Comparison of ENCODE assay signal across 8 mouse cellular contexts in the genomic region with DNA sequence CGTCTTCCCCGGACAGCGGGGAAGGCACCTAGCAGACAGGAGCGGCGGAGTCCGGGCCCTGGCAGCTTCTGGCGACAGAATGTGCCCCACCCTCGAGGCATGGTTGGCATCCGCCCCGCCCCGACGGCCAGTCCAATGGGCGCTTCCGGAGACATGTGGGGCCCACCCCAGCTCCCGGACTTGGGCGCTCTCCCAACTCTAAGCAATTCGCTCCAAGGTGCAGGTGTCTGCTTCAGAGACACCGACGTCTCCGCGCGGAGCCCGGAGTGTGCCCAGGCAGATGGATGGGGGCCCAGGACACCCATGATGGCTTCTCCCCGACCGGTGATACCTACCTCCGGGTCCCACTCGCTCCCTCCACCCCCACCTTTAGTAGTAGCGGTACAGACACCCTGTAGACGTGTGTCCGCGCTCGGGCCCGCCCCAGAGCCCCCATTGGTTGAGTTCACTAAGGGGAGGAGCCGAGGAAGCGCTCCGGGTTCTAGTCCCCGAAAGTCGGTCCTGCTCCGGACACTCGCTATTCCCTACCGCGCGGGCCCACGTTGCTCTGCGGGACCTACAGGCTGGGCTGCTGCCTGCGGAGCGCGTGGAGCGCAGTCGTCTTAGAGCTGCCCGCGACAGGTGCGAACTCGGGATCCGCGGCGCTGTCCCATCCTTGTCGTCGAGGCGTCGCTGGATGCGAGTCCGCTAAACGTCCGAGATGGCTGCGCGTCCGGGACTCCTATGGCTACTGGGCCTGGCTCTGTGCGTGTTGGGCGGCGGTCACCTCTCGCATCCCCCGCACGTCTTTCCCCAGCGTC. TPM values are rescaled to one million over a fixed set of nuclear protein-coding genes. Genes with fewer than 3 reads are reported as not detected.
DNase-seq lines count a peak whose midpoint lies in the region; ATAC-seq lines count a peak whose summit lies in the region.

Bmp8b (plus strand) TSS at position 515 of the 800 bp plus-strand sequence.

- peak within 1 kb of the TSS; percentile 23; the same call in 1 of the 2 replicates for H3K9ac ChIP-seq in hindbrain, embryonic 12.5 days
- 0 out of 2 replicates have a peak within 1 kb of the TSS, but pooled peaks have one; percentile 7 for H3K9ac ChIP-seq in liver, embryonic 12.5 days
- H3K9ac ChIP-seq in neural tube, embryonic 11.5 days (ENCODE audit: low read length), result no peak within 1 kb of the TSS

- H3K36me3 ChIP-seq in hindbrain, embryonic 12.5 days, result no peaks in the 10 kb centered on the region
- no peaks in the 10 kb centered on the region for H3K36me3 ChIP-seq in liver, embryonic 12.5 days
- no peaks in the 10 kb centered on the region for H3K36me3 ChIP-seq in neural tube, embryonic 11.5 days (ENCODE audit: control insufficient read depth, insufficient read depth, low read length)

- no peaks in the 10 kb centered on the region for H3K9me3 ChIP-seq in hindbrain, embryonic 12.5 days (replicated peaks)
- no peaks in the 10 kb centered on the region; the same call in 1 of the 2 replicates for H3K9me3 ChIP-seq in liver, embryonic 12.5 days (replicated peaks)
- no peaks in the 10 kb centered on the region for H3K9me3 ChIP-seq in neural tube, embryonic 11.5 days (ENCODE audit: control insufficient read depth, low read length)

- H3K4me2 ChIP-seq in hindbrain, embryonic 12.5 days (replicated peaks), result peak within 1 kb of the TSS; percentile 48
- H3K4me2 ChIP-seq in liver, embryonic 12.5 days, result peak within 1 kb of the TSS; percentile 56
- peak within 1 kb of the TSS; percentile 5 for H3K4me2 ChIP-seq in neural tube, embryonic 11.5 days (ENCODE audit: low read depth)

- H3K27me3 ChIP-seq in hindbrain, embryonic 12.5 days, result peaks cover 52% of the 10 kb centered on the region
- peaks cover 64% of the 10 kb centered on the region for H3K27me3 ChIP-seq in liver, embryonic 12.5 days (replicated peaks)
- H3K27me3 ChIP-seq in neural tube, embryonic 11.5 days (ENCODE audit: control insufficient read depth, insufficient read depth, low read length), result peaks cover 22% of the 10 kb centered on the region

- peak within 1 kb of the TSS; percentile 26 for H3K4me3 ChIP-seq in hindbrain, embryonic 12.5 days
- H3K4me3 ChIP-seq in liver, embryonic 12.5 days, result peak within 1 kb of the TSS; percentile 41
- H3K4me3 ChIP-seq in neural tube, embryonic 11.5 days (ENCODE audit: low read depth, low read length), result peak within 1 kb of the TSS; percentile 14

- H3K27ac ChIP-seq in hindbrain, embryonic 12.5 days, result no peak within 1 kb of the TSS
- H3K27ac ChIP-seq in liver, embryonic 12.5 days, result no peak within 1 kb of the TSS
- H3K27ac ChIP-seq in neural tube, embryonic 11.5 days (ENCODE audit: low read depth, low read length), result no peak within 1 kb of the TSS

- peaks cover 10% of the 10 kb centered on the region for H3K4me1 ChIP-seq in hindbrain, embryonic 12.5 days
- H3K4me1 ChIP-seq in liver, embryonic 12.5 days, result peaks cover 9% of the 10 kb centered on the region
- no peaks in the 10 kb centered on the region for H3K4me1 ChIP-seq in neural tube, embryonic 11.5 days (ENCODE audit: control insufficient read depth, insufficient read depth, low read length)

- ATAC-seq in hindbrain, embryonic 12.5 days (ENCODE audit: low FRiP score), result peak; percentile 50
- ATAC-seq in liver, embryonic 12.5 days, result peak; percentile 52
- ATAC-seq in neural tube, embryonic 11.5 days (ENCODE audit: insufficient read depth, low FRiP score, low TSS enrichment), result peak; percentile 38; the same call in 1 of the 2 replicates
- no peak for ATAC-seq in monocyte, adult 5-6 weeks (replicated peaks; ENCODE audit: insufficient number of reproducible peaks, low FRiP score, low TSS enrichment, poor library complexity, severe bottlenecking)
- ATAC-seq in cerebellum, adult (ENCODE audit: insufficient number of reproducible peaks, low FRiP score, low TSS enrichment), result no peak

- 7% methylated on average over 75 of the region's 75 CpGs for WGBS in hindbrain, embryonic 12.5 days
- 9% methylated on average over 75 of the region's 75 CpGs for WGBS in liver, embryonic 12.5 days (ENCODE audit: insufficient replicate concordance)
- 5% methylated on average over 74 of the region's 75 CpGs for whole genome bisulfite sequencing in neural tube, embryonic 11.5 days

- peak; percentile 23 for DNase-seq in kidney, adult 11 months
- DNase-seq in kidney, adult 9 months, result no peak
- DNase-seq in neural tube, embryonic 11.5 days (ENCODE audit: low spot score), result no peak
- no peak for DNase-seq in thymus, postnatal 36 days

RNA-seq across cellular contexts. Expression of gene Bmp8b, which starts in this region (rescaled TPM):
- polyA plus RNA-seq in hindbrain, embryonic 12.5 days (2016; fragmentation: Nextera tagmentation; extraction: Ambion mirVana), result 0.33 and 0.44 TPM in 2 replicates
- polyA plus RNA-seq in liver, embryonic 12.5 days (2016; fragmentation: Nextera tagmentation; extraction: Ambion mirVana), result 1.3 and 1.5 TPM in 2 replicates
- polyA plus RNA-seq in neural tube, embryonic 11.5 days (2014; fragmentation: Nextera tagmentation; extraction: Ambion mirVana), result 0.12 and 0.28 TPM in 2 replicates
- not detected in 3 replicates for total RNA-seq in monocyte, adult 5-6 weeks (2017)

Comparison
In these comparisons a context has a peak if more than half of its experiments do, and no peak if none do; other contexts are left out.
1. Peak in ATAC-seq, H3K4me3 ChIP-seq, H3K9ac ChIP-seq and H3K4me2 ChIP-seq in hindbrain, embryonic 12.5 days; RNA of the gene not detected or under 1 TPM.
2. Peak in ATAC-seq, H3K4me3 ChIP-seq and H3K4me2 ChIP-seq in neural tube, embryonic 11.5 days; RNA of the gene not detected or under 1 TPM.
3. H3K4me2 ChIP-seq: peak in every context shown above with its lines; median percentile 56 in liver, embryonic 12.5 days; 48 in hindbrain, embryonic 12.5 days; 5 in neural tube, embryonic 11.5 days.